Mouse (Mus musculus) liver, embryonic 14.5 days (tissue): ENCODE measurements around the gene B3gnt2. TPM values are rescaled to one million over a fixed set of nuclear protein-coding genes. Genes with fewer than 3 reads are reported as not detected.

Source experiments
- ATAC-seq: fragments of 200-750 bp; cut with Nextera tagmentation; 2 replicates; pipeline ENCODE4 v1.8.0; 2017; ENCODE audit warnings: moderate number of reproducible peaks, mild to moderate bottlenecking, moderate library complexity; ENCODE audit not compliant: insufficient read depth
- DNase-seq, 3 experiments: peaks; one replicate each; pipeline ENCODE4 v3.0.0-alpha.2; 2012 to 2013; ENCODE audit warnings: low read depth in 3 of 3, low spot score in 3 of 3
- H3K27ac ChIP-seq: fragments of 300-500 bp; sonication (generic); 2 replicates; pipeline ENCODE4 v1.5.1; 2014; ENCODE audit warnings: moderate library complexity, mild to moderate bottlenecking, control low read depth, inconsistent platforms
- H3K27me3 ChIP-seq: fragments of 300-500 bp; sonication (generic); 2 replicates; pipeline ENCODE4 v1.6.1; 2014; ENCODE audit warnings: mild to moderate bottlenecking, low read length, moderate library complexity; ENCODE audit not compliant: control insufficient read depth, insufficient read depth
- H3K36me3 ChIP-seq: fragments of 300-500 bp; sonication (generic); replicated peaks from 2 replicates; pipeline ENCODE4 v1.6.1; 2014; ENCODE audit warnings: low read depth; ENCODE audit not compliant: control insufficient read depth, insufficient read depth
- H3K4me1 ChIP-seq, 2 experiments: fragments of 200-500 bp in 1 of 2; fragments of 300-500 bp in 1 of 2; sonication (generic) in 1 of 2; replicated peaks; 2 replicates each; pipeline ENCODE4 v1.6.1; 2012 to 2014; ENCODE audit warnings: antibody characterized with exemption in 1 of 2, inconsistent platforms in 1 of 2, low read length in 1 of 2; ENCODE audit not compliant: control insufficient read depth in 2 of 2, insufficient read depth in 2 of 2
- H3K4me2 ChIP-seq: fragments of 300-500 bp; sonication (generic); 2 replicates; pipeline ENCODE4 v1.6.1; 2014; ENCODE audit warnings: low read depth, mild to moderate bottlenecking, control low read depth, moderate library complexity
- H3K4me3 ChIP-seq, 2 experiments: fragments of 200-500 bp in 1 of 2; fragments of 300-500 bp in 1 of 2; sonication (generic) in 1 of 2; 2 replicates each; pipeline ENCODE4 v1.5.1; 2012 to 2014; ENCODE audit warnings: low read depth in 2 of 2, low read length in 2 of 2, mild to moderate bottlenecking in 2 of 2, control low read depth in 1 of 2, inconsistent platforms in 1 of 2, moderate library complexity in 1 of 2; ENCODE audit not compliant: insufficient read depth in 1 of 2
- H3K9ac ChIP-seq: fragments of 300-500 bp; sonication (generic); replicated peaks from 2 replicates; pipeline ENCODE4 v1.6.1; 2014; ENCODE audit warnings: mild to moderate bottlenecking, control low read depth, moderate library complexity
- H3K9me3 ChIP-seq: fragments of 300-500 bp; sonication (generic); 2 replicates; pipeline ENCODE4 v1.6.1; 2016; ENCODE audit warnings: low read length, mixed read lengths; ENCODE audit not compliant: control insufficient read depth
- CTCF ChIP-seq: IDR thresholded peaks from 2 replicates; pipeline ENCODE4 v1.5.1; 2016; ENCODE audit warnings: antibody characterized with exemption, low read depth, control low read depth
- EP300 ChIP-seq: IDR thresholded peaks from 2 replicates; pipeline ENCODE4 v1.6.1; 2016; ENCODE audit warnings: antibody characterized with exemption, low read depth
- WGBS: fragments of 180-500 bp; shearing (Covaris S2); extraction: QIAGEN DNeasy Blood & Tissue Kit; methylation state at CpG from one replicate; pipeline ENCODE4 v1.1.7; 2014; ENCODE audit not compliant: insufficient replicate concordance; 5-methylcytosine and 5-hydroxymethylcytosine counted together
- polyA plus RNA-seq, 2 experiments: library from polyadenylated mRNA; depleted of rRNA in 1 of 2; stranded (reverse) in 1 of 2; unstranded in 1 of 2; fragments of >200 nt; fragmentation: Nextera tagmentation in 1 of 2; extraction: Ambion mirVana in 1 of 2; gene quantifications; 2 replicates each; pipeline versions ENCODE4 v1.2.1 to v1.2.3; 2012 to 2014

The B3gnt2 gene
- polyA plus RNA-seq (2012; rRNA removed) (2.2 and 2.3 TPM in 2 replicates), polyA plus RNA-seq (2014; fragmentation: Nextera tagmentation; extraction: Ambion mirVana) (3.6 and 4.1 TPM in 2 replicates)

DNA sequence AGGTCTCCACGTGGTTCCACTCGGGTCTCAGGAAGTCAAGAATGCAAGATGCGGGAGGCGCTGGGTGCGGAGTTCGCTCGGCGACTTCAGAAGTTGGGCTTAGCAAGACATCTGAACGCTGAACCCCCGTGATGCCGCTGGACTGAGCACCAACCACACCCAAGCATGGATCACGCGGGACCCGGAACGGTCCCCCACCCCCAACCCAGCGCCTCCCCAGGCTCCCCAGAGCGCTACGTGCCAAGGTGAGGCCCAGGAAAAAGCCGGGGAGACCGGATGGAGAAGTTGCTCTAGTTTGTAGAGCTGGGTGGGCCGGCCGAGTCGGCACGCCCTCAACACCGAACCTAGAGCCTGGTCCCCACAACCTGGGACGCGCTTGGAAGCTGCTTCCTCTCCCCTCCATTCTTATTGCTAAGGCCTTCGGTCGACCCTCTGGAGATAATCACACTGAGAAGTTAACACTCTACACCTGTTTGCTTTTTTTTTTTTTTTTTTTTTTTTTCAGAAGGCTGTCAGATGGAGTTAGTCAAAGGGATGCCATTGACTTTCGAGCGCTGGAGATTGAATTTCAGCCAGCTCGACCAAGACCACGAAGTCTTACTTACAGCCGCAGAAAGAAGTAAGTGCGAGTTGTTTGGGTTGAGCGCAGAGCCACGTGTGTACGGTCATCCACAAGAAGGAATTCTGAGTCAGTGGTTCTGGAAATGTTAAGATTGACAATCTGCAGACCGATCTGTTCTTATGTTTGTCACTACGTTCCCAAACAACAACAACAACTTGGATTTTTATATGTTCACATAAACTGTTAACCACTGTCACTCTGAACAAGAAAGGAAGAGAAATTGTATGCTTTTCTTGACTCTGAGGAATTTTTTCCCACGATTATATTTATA is at the start of gene B3gnt2:
B3gnt2 (minus strand) TSS at position 627 of the 893 bp plus-strand sequence.
- DNase-seq = no peak

DNA sequence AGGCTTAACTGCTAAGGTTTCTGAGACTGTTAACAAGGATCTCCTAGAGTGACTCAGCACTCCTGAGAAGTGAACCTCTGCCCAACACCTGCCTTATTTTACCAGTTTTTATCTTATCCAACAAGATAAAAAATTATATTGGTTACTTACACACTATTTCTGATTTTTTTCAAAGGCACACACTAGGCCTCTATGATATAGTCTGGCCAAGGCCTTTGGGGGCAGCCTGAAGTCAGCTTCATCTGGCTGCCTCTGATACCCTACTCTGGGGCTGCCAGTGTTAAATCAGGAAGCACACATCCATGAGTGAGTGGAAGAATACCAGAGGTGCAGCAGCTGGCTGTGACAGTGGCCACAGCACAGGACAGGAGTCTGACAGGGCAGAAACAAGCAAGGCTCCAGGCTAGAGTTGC is 45.7 kb upstream of the B3gnt2 start:
- H3K4me1 ChIP-seq = peaks cover 0 to 8% of the 10 kb centered on the region in 2 experiments; a peak in 1 of 4 replicates
- ATAC-seq = no peak
- H3K9me3 ChIP-seq = no peaks in the 10 kb centered on the region
- H3K4me2 ChIP-seq = no peak overlapping the region
- H3K9ac ChIP-seq = no peak overlapping the region
- no peaks in the 10 kb centered on the region for H3K27me3 ChIP-seq
- no peak overlapping the region for H3K27ac ChIP-seq
- no peaks in the 10 kb centered on the region for H3K36me3 ChIP-seq
- DNase-seq = no peak
- TF ChIP-seq CTCF (no peak), EP300 (no peak)
- H3K4me3 ChIP-seq = no peak overlapping the region

More for the DNA sequence above, at the start of gene B3gnt2:
- no peaks in the 10 kb centered on the region for H3K27me3 ChIP-seq
- ATAC-seq = peak; percentile 18; the same call in 1 of the 2 replicates
- peak within 1 kb of the TSS; percentile 19 for H3K27ac ChIP-seq
- peak within 1 kb of the TSS; percentile 66 to 79 for H3K4me3 ChIP-seq
- 7% methylated on average over 41 of the region's 41 CpGs for WGBS
- TF ChIP-seq CTCF (no peak), EP300 (no peak)
- H3K36me3 ChIP-seq = no peaks in the 10 kb centered on the region
- H3K9me3 ChIP-seq = no peaks in the 10 kb centered on the region
- peaks cover 9 to 10% of the 10 kb centered on the region in 2 experiments for H3K4me1 ChIP-seq
- H3K4me2 ChIP-seq = peak within 1 kb of the TSS; percentile 93
- peak within 1 kb of the TSS; percentile 64 for H3K9ac ChIP-seq

- Histone ChIP-seq H3K36me3 (no peaks in the 10 kb centered on the region), H3K9ac (no peak overlapping the region), H3K4me3 (no peak overlapping the region), H3K4me2 (no peak overlapping the region), H3K4me1 (peaks cover 0 to 11% of the 10 kb centered on the region in 2 experiments; a peak in 1 of 4 replicates), H3K9me3 (no peaks in the 10 kb centered on the region), H3K27me3 (no peaks in the 10 kb centered on the region), H3K27ac (no peak overlapping the region)
- ATAC-seq (no peak), DNase-seq (no peak)
- TF ChIP-seq EP300 = no peak
- no peak for TF ChIP-seq CTCF
- 44% methylated on average over 2 of the region's 2 CpGs for WGBS
These were observed 42.2 kb upstream of the B3gnt2 start for GRCm38 (mm10) chr11:22902923-22903322.

- ATAC-seq (no peak), DNase-seq (no peak)
- Histone ChIP-seq H3K27ac (no peak overlapping the region), H3K4me2 (no peak overlapping the region), H3K9me3 (no peaks in the 10 kb centered on the region), H3K36me3 (no peaks in the 10 kb centered on the region), H3K9ac (no peak overlapping the region), H3K4me3 (no peak overlapping the region), H3K4me1 (0 out of 4 replicates have a peak, but pooled peaks cover 0 to 6% of the 10 kb centered on the region in 2 experiments), H3K27me3 (no peaks in the 10 kb centered on the region)
- 28% methylated on average over 3 of the region's 3 CpGs for WGBS
- TF ChIP-seq CTCF (no peak), EP300 (no peak)
These were observed 39.3 kb upstream of the B3gnt2 start for GRCm38 (mm10) chr11:22900041-22900440.

- 73% methylated on average over 4 of the region's 4 CpGs for WGBS
- Histone ChIP-seq H3K9ac (no peak overlapping the region), H3K4me3 (no peak overlapping the region), H3K27me3 (no peaks in the 10 kb centered on the region), H3K4me2 (no peak overlapping the region), H3K27ac (no peak overlapping the region), H3K36me3 (no peaks in the 10 kb centered on the region), H3K4me1 (0 out of 4 replicates have a peak, but pooled peaks cover 0 to 3% of the 10 kb centered on the region in 2 experiments), H3K9me3 (no peaks in the 10 kb centered on the region)
- DNase-seq = no peak
- TF ChIP-seq CTCF (no peak), EP300 (no peak)
- no peak for ATAC-seq
These were observed 36.9 kb upstream of the B3gnt2 start for GRCm38 (mm10) chr11:22897642-22898041.
